Mouse (Mus musculus) bone marrow, adult 2 months (tissue): ENCODE results near the gene Clspn.

ENCODE experiments used
- CTCF ChIP-seq: fragments of 200-500 bp; IDR thresholded peaks from 2 replicates; pipeline ENCODE4 v1.5.1; 2011; ENCODE audit warnings: low read length, control low read depth; ENCODE audit not compliant: control insufficient read depth, insufficient read depth
- POLR2A ChIP-seq: fragments of 200-500 bp; IDR thresholded peaks from 2 replicates; pipeline ENCODE4 v1.6.1; 2011; ENCODE audit warnings: low read depth, mild to moderate bottlenecking, control low read depth, low read length, borderline replicate concordance; ENCODE audit not compliant: control insufficient read depth

DNA sequence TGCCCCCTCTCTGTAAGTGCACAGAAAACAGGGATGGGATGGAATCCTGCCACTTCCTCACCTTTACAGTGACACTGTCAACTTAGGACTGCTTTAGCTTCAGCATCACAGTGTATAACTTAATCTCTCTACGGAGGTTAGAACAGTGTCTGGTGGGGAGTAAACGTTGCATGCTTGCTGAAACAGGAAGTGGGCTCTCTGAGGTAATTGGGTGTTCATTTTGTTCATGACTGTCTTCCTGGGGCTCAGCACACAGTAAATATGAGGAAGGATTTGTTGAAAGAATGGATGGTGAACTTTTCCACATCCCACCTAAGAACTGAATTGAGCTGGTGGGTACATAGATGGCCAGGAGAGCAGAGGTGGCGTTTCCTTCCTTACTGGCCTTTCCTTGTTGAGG lies 21.2 kb downstream of the Clspn start:
- TF ChIP-seq POLR2A (no peak), CTCF (no peak)
